Mouse (Mus musculus) neural tube, embryonic 14.5 days (tissue): Measurements from ENCODE around the gene Atp2b2. TPM values are rescaled to one million over a fixed set of nuclear protein-coding genes. Genes with fewer than 3 reads are reported as not detected.
"Not testable (repeated sequence)": the region's sequence is repeated elsewhere in the genome, so short reads cannot be mapped to it uniquely, and the experiment has no call there.

Experiments
- ATAC-seq: fragments of 200-750 bp; cut with Nextera tagmentation; 2 replicates; pipeline ENCODE4 v1.8.0; 2017; ENCODE audit warnings: low read depth, mild to moderate bottlenecking, moderate TSS enrichment, moderate library complexity
- H3K27ac ChIP-seq: fragments of 300-500 bp; sonication (generic); 2 replicates; pipeline ENCODE4 v1.5.1; 2014; ENCODE audit warnings: low read depth, mild to moderate bottlenecking, control low read depth, low read length, moderate library complexity, mixed read lengths
- H3K27me3 ChIP-seq: fragments of 300-500 bp; sonication (generic); 2 replicates; pipeline ENCODE4 v1.6.1; 2014; ENCODE audit warnings: low read length; ENCODE audit not compliant: control insufficient read depth, insufficient read depth
- H3K36me3 ChIP-seq: fragments of 300-500 bp; sonication (generic); 2 replicates; pipeline ENCODE4 v1.6.1; 2014; ENCODE audit warnings: low read length, mixed read lengths; ENCODE audit not compliant: control insufficient read depth, insufficient read depth
- H3K4me1 ChIP-seq: fragments of 300-500 bp; sonication (generic); 2 replicates; pipeline ENCODE4 v1.6.1; 2014; ENCODE audit warnings: low read length; ENCODE audit not compliant: control insufficient read depth, insufficient read depth
- H3K4me2 ChIP-seq: fragments of 300-500 bp; sonication (generic); 2 replicates; pipeline ENCODE4 v1.6.1; 2014; ENCODE audit warnings: mild to moderate bottlenecking, low read depth, low read length, control low read depth
- H3K4me3 ChIP-seq: fragments of 300-500 bp; sonication (generic); 2 replicates; pipeline ENCODE4 v1.5.1; 2014; ENCODE audit warnings: low read depth, low read length, control low read depth, mixed read lengths
- H3K9ac ChIP-seq: fragments of 300-500 bp; sonication (generic); replicated peaks from 2 replicates; pipeline ENCODE4 v1.6.1; 2014; ENCODE audit warnings: low read depth, mild to moderate bottlenecking, control low read depth, low read length, mixed read lengths
- H3K9me3 ChIP-seq: fragments of 300-500 bp; sonication (generic); 2 replicates; pipeline ENCODE4 v1.6.1; 2016; ENCODE audit warnings: low read length; ENCODE audit not compliant: control insufficient read depth
- whole genome bisulfite sequencing: fragments of 180-500 bp; shearing (Covaris S2); extraction: QIAGEN DNeasy Blood & Tissue Kit; methylation state at CpG from one replicate; pipeline ENCODE4 v1.1.7; 2014; 5-methylcytosine and 5-hydroxymethylcytosine counted together
- polyA plus RNA-seq: library from polyadenylated mRNA; unstranded; fragments of >200 nt; fragmentation: Nextera tagmentation; extraction: Ambion mirVana; gene quantifications from 2 replicates; pipeline ENCODE4 v1.2.1, GENCODE M21; 2014

Gene Atp2b2
- polyA plus RNA-seq, 1 experiment from 2014 or later = 38.6 TPM

DNA sequence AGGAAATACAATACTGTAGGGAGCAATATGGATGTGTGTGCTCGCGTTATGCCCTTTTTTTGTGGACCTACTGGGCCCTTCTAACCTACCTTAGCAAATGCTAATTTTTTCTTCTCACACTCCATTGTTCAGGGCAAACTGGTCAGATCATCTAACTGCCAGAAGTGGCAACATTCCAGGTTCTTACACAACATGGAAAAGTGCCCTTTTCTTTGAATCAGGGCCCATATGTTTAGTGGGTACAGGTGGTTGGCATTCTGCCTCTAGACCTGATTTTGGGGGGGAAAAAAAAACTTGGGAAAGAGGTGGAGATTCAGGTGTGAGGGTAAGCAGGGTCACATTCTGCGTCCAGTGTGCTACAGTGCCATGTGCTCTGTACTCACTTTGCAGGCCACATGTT lies 324.9 kb downstream of the Atp2b2 start:
- Histone ChIP-seq H3K4me3 (no peak overlapping the region), H3K27me3 (no peaks in the 10 kb centered on the region), H3K4me2 (no peak overlapping the region), H3K4me1 (no peaks in the 10 kb centered on the region), H3K36me3 (peaks cover 54% of the 10 kb centered on the region), H3K27ac (no peak overlapping the region), H3K9ac (no peak overlapping the region), H3K9me3 (no peaks in the 10 kb centered on the region)
- WGBS = 92% methylated on average over 3 of the region's 3 CpGs
- ATAC-seq = no peak

DNA sequence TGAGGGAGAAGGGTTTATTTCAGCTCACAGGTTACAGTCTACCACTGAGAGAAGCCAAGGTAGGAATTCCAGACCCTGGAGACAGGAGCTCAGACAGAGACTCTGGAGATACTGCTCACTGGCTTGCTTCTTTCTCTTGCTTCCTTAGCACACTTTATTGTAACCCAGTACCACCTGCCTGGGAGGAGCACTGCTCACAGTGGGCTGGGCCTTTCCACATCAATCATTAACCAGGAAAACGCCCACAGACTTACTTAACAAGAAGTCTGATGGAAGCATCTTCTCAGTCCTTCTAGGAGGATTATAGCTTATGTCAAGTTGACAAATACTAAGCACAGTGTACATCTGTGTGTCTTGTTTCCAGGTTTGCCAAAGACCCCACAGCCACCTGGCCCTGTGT lies 327.6 kb downstream of the Atp2b2 start:
- 61% methylated on average over 1 of the region's 1 CpGs for WGBS
- no peaks in the 10 kb centered on the region for H3K4me1 ChIP-seq
- no peaks in the 10 kb centered on the region for H3K9me3 ChIP-seq
- no peaks in the 10 kb centered on the region for H3K27me3 ChIP-seq
- no peak overlapping the region for H3K27ac ChIP-seq
- no peak for ATAC-seq
- H3K9ac ChIP-seq = no peak overlapping the region
- no peak overlapping the region for H3K4me3 ChIP-seq
- no peak overlapping the region for H3K4me2 ChIP-seq
- H3K36me3 ChIP-seq = peaks cover 64% of the 10 kb centered on the region

DNA sequence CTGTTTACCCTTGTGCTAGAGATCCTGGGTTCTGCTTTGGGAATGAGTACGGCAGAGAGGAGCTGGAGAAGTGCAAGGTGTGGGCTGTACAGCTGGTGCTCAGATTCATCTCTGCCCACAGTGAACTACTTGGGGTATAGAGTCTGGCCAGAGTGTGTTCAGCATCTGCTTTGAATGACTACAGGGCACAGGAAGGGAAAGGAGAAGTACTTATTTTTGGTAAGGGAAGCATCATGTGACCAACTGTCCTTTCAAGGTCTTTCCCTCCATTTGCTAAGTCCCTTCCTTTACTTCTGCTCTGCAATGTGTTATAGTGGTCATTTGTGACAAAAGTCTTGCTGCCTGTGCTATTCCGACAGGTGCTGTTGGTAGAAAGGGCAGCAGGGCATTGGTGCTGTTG lies 328.1 kb downstream of the Atp2b2 start:
- Histone ChIP-seq H3K9ac (no peak overlapping the region), H3K36me3 (peaks cover 65% of the 10 kb centered on the region), H3K27me3 (no peaks in the 10 kb centered on the region), H3K4me1 (no peaks in the 10 kb centered on the region), H3K4me2 (no peak overlapping the region), H3K27ac (no peak overlapping the region), H3K9me3 (no peaks in the 10 kb centered on the region), H3K4me3 (no peak overlapping the region)
- no peak for ATAC-seq
- 85% methylated on average over 2 of the region's 2 CpGs for WGBS

DNA sequence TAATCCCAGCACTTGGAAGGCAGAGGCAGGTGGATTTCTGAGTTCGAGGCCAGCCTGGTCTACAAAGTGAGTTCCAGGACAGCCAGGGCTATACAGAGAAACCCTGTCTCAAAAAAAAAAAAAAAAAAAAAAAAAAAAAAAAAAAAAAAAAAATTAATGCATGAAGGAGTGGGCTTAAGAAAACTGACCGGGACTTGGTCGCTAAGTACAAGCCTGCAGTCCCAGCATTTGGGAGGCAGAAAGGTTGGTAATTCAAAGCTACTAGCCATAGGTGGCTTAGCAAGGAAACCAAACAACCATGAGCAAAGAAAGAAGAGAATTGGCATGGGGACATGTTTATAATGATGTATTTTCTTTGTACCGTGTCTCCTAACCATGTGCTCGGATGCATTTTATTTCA lies 329.0 kb downstream of the Atp2b2 start:
- WGBS = 94% methylated on average over 5 of the region's 5 CpGs
- not testable (repeated sequence) for H3K4me3 ChIP-seq, ATAC-seq, H3K4me1 ChIP-seq, H3K27ac ChIP-seq, H3K27me3 ChIP-seq, H3K4me2 ChIP-seq, H3K9me3 ChIP-seq, H3K9ac ChIP-seq
- peaks cover 72% of the 10 kb centered on the region for H3K36me3 ChIP-seq

DNA sequence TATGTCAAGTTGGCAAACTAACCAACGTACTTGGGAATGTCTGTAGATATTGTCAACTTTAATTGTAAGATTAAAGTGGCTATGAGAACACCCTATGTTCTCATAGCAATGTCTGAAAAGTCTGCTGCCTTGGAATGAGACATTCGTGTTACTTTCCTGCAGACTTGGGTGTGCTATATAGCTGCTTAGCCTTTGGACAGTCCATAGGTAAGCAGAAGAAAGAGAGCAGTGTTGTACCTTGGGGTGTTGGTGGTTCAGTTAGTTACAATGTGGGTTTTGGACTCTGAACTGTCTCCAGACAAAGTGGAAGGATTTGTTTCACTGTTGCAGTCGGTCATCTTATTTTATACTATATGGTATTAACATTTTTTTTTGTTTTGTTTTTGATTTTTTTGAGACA lies 329.7 kb downstream of the Atp2b2 start:
- ATAC-seq = no peak
- Histone ChIP-seq H3K27ac (no peak overlapping the region), H3K9me3 (no peaks in the 10 kb centered on the region), H3K27me3 (no peaks in the 10 kb centered on the region), H3K4me3 (no peak overlapping the region), H3K36me3 (peaks cover 79% of the 10 kb centered on the region), H3K4me2 (no peak overlapping the region), H3K4me1 (no peaks in the 10 kb centered on the region), H3K9ac (no peak overlapping the region)
- 96% methylated on average over 3 of the region's 3 CpGs for WGBS

DNA sequence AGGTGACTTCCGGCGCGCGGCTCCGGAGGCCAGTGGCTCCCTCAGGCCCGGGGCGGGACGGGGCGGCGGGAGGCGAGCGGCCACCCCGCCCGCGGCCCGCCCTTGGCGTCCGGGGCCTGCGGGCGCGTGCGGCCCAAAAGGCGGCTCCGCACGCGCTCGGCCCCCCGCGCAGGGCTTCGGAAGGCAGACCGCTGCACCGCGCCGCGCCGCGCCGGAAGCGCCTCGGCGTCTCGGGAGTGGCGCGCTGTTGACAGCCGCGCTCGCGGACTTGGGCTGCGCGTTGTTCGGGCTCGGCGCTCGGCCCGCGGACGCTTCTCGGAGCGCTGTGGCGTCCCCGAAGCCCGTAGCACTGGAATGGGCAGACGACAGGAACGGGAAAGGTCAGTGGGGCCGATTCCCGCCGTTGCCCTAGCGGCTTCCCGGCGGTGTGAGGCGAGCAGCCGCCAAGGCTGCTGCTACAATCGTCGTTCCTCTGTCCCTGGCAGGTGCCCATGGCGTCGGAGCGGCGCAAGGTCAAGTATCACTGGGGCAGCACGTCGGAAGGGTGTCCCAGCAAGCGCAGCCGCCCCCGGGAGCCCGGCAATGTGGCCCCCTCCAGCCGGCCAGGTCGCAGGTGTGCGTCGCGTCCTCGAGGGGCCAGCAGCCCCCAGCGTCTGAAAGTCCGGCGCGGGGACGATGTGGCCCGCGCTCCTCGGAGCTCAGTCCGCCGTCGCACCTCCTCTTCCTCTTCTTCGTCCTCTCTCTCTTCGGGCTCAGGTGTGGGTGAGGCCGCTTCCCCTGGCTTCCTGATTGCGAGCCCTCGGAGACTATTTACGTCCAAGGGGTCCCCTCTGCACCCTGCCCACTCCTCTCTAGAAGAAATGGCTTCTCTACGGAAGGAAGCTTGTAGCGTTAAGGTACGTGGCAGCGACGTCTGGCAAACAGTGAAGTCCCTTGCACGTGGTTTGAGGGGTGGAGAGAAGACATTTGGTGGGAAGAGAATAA lies 344.9 kb downstream of the Atp2b2 start:
- peak overlapping the region; percentile 82 for H3K27ac ChIP-seq
- WGBS = under 1% methylated on average over 93 of the region's 113 CpGs
- no peaks in the 10 kb centered on the region for H3K27me3 ChIP-seq
- peak overlapping the region; percentile 84 for H3K4me3 ChIP-seq
- ATAC-seq = peak; percentile 79
- peaks cover 14% of the 10 kb centered on the region for H3K36me3 ChIP-seq
- peaks cover 18% of the 10 kb centered on the region for H3K4me1 ChIP-seq
- no peaks in the 10 kb centered on the region for H3K9me3 ChIP-seq
- peak overlapping the region; percentile 79 for H3K9ac ChIP-seq
- peak overlapping the region; percentile 92 for H3K4me2 ChIP-seq

DNA sequence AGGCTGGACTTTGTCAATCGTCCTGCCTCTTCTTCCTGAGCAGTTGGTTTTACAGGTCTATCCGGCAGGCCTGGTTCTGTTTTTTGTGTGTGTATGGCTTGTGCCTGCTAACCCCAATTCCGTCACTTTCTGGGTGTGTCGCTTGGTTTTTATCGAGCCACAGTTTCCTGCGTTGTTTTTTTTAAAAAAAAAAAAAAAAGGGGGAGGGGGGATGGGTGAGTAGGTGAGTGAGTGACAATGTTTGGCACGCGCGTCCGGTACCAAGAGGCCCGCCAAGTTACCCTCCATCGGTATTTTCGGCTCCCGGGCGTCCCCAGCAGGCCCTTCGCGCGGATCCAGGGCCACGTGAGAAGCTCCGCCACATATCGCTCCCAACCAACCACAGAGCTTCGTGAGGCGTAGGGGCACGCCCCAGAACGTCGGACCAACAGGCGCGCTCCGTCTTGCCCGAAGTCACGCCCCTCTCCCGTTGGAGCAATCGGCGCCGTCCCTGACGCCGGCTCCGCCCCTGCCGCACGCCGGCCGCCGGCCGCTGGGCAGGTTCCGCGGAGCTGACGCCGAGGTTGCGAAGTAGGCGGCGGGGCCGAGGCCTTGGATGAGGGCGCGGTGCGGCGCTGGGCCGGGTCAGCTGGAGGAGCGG lies 345.7 kb downstream of the Atp2b2 start, which contains the start of gene Tatdn2:
Tatdn2 (plus strand) TSS at position 469 of the 640 bp plus-strand sequence.
- 1% methylated on average over 42 of the region's 58 CpGs for WGBS
- H3K9me3 ChIP-seq = no peaks in the 10 kb centered on the region
- peak; percentile 99 for ATAC-seq
- peaks cover 18% of the 10 kb centered on the region for H3K4me1 ChIP-seq
- peaks cover 6% of the 10 kb centered on the region for H3K36me3 ChIP-seq
- H3K9ac ChIP-seq = peak within 1 kb of the TSS; percentile 79
- H3K4me2 ChIP-seq = peak within 1 kb of the TSS; percentile 92
- H3K4me3 ChIP-seq = peak within 1 kb of the TSS; percentile 84
- peak within 1 kb of the TSS; percentile 82 for H3K27ac ChIP-seq
- H3K27me3 ChIP-seq = no peaks in the 10 kb centered on the region

DNA sequence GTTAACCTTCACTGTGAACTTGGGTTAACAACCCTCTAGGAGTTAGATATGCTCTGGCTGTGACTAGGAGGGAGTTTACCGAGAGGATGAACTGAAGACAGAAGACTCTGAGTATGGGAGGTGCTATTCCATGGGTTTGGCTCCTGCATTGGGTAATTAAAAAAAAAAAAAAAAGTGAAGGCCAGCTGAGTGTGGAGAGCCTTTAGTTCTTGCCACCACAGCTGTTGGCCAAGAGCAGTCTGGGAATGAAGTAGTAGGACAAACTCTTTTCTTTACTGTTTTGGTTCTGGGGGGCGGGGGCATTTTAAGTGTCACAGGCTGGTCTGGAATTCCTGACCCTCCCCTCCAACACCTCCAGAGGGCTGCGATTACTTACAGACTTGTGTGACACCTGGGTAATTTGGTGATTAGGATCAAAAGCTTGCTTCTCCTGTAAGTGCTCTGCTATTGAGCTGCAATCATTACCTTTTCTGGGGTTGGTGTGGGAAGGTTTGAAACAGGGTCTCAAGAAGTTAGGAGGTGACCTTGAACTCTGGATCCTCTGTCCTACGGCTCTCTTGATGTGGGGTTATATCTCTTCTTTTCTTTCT lies 346.6 kb downstream of the Atp2b2 start:
- Histone ChIP-seq H3K4me3 (peak overlapping the region; percentile 84; the same call in 1 of the 2 replicates), H3K36me3 (no peaks in the 10 kb centered on the region), H3K4me1 (peaks cover 19% of the 10 kb centered on the region), H3K4me2 (peak overlapping the region; percentile 62), H3K9ac (peak overlapping the region; percentile 48; the same call in 1 of the 2 replicates), H3K27me3 (no peaks in the 10 kb centered on the region), H3K27ac (no peak overlapping the region), H3K9me3 (no peaks in the 10 kb centered on the region)
- 63% methylated on average over 4 of the region's 4 CpGs for WGBS
- ATAC-seq = no peak
